Mouse (Mus musculus) adrenal gland, postnatal 14 days (tissue): ENCODE measurements around the gene Fam241a. TPM values are rescaled to one million over a fixed set of nuclear protein-coding genes. Genes with fewer than 3 reads are reported as not detected.

Experiments used
- DNase-seq: peaks from one replicate; pipeline ENCODE4 v3.0.0; 2021; ENCODE audit warnings: mixed read lengths
- long read RNA-seq, 2 experiments: library from polyadenylated mRNA; stranded (forward); transcript quantifications; one replicate each; pipeline ENCODE4 v2.0.0; 2021
- total RNA-seq: library from RNA; stranded (reverse); gene quantifications from 2 replicates; pipeline ENCODE4 v1.2.3, GENCODE M21; 2021

Gene Fam241a
- total RNA-seq = 7.4 and 7.8 TPM in 2 replicates
- long read RNA-seq, experiment 1, transcript Fam241a-202 (2 exons, 2,234 nt) = major isoform, 10 of 11 reads
- long read RNA-seq, experiment 1, partial matches to known transcripts = 0 of 11 reads
- long read RNA-seq, experiment 1, other reads (novel, unspliced or antisense) = 1 of 11 reads
- long read RNA-seq, experiment 2, transcript Fam241a-202 (2 exons, 2,234 nt) = major isoform, 11 of 14 reads
- long read RNA-seq, experiment 2, partial matches to known transcripts = 1 of 14 reads
- long read RNA-seq, experiment 2, other reads (novel, unspliced or antisense) = 0 of 14 reads

DNA sequence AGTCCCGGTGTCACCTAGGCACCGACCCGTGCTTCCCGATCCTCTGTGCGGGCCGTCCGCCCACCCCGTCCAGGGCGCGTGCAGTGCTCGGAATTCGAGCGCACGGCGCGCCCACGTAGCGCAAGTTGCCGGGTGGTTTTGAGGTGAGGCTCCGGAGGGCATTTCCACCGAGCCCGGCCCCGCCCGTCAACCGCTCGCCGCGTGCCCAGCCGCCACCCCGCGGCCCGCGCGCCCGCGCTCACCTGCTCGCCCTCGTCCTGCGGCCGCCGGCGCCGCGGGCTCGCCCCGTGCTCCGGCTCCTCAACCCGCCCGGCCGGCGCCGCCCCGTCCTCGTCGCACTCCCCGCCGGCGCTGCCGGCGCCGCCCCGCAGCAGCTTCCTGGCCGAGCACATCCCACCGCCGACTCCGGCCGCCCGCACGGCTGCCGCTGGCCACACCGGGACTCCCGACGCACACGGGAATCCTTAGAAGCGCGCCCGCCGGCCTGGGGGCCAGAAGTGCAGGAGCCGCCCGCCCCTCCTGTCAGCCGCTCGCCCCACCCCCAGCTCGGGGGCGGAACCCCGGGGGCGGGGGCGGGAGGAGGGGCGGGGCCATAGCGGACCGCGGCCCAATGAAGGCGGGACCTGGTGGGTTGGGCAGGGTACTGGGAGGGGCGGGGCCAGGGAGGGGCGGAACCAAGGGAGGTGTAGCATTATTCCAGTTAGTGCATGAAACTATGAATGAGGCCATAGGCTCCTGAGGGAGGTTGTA is at the start of gene Fam241a:
Fam241a (minus strand) TSS at position 533 of the 750 bp plus-strand sequence.
- DNase-seq = peak; percentile 94

GRCm38 (mm10) chr3:127932453-127932852 is 36.3 kb upstream of the Fam241a start:
- no peak for DNase-seq

DNA sequence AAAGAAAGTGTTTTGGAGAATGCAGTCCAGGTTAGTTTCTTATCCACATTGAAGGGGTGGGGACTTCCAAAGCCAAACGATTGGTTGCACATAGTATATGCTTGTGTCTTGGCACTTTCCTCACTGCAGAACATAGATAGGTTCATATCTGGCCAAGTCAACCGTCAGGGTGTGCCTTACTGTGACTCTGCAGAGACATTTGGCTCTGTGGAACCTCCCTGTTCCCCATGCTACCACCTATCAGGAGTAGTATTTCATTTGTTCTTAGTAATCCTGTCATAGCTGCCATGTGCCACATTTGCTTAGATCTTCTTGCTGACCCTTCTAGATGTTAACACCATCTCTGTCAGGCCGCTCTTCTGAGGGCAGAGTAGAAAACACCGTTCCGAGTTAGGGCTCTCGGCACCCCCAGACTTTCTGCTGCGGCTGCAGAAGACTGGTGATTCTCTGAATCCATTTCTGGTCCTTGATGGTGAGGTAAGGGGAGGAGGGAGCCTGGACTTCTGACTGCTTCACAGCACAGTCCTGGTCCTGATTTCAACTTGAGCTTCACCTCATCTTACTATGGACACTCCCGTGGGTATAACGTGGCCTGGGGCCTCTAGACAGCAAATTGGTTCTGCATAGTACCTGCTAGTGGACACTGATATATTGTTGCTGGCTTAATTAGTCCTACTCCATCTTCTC is 34.3 kb upstream of the Fam241a start:
- no peak for DNase-seq

GRCm38 (mm10) chr3:127929921-127930320 is 33.8 kb upstream of the Fam241a start:
- DNase-seq = peak; percentile 12

DNA sequence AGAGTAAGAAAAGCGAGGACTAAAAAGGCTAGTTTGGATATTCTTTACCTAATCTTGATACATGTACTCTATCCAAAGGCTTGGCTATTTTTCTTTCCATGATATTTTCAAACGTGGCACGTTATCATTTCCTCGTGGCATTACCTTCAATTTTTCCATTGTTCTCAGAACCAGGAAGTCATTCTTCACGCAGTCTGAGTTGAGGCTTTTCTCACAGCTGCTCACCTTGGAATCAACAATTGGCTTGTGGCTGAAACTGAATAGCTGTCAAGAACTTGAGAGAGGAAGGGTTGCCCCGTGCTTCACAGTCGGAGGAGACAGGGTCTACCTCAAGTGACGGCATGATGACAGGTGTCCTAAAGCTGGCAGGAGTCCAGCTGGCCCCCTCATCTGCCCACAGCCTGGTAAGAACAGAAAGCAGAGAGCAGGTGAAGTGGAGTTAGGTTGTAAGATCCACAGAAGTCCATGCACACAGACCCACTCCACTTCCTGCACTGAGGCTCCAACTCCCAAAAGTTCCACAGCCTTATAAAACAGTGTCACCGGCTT is 30.6 kb upstream of the Fam241a start:
- DNase-seq = no peak

DNA sequence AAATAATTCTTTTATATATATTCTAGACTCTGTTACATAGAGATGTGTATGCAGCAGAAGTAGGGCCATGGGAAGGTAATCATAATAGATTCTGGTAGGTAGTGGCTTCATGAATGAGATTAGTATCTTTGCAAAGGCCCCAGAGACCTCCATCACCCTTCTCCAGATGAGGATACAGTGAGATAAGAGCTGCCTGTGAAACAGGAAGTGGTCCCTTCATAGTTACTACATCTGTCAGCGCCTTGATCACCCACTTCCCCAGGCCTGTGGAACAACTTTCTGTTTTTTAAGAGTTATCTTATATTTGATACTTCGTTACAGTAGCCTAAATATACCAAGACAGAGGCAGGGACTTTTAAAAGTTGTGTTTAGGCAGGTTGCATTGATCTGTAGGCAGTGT is 28.3 kb upstream of the Fam241a start:
- DNase-seq = no peak

DNA sequence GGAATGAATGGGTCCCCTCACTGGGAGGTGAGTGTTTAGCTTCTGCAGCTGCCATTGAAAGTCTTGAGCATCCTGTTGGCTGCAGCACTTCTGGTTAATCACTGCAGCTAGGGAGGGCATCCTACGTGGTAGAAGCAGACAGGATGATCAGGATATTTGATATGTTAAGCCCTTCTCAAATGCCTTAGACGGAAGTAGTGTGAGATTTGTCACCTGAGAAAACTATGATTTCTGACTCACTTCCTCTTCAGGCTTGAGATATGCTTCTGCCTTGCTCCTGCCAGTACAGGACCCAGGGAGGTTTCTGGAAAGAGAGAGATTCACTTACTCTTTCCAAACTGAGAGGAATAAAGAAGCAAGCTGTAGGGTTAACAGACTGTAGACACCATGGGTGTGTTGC is 27.1 kb upstream of the Fam241a start:
- DNase-seq = no peak

DNA sequence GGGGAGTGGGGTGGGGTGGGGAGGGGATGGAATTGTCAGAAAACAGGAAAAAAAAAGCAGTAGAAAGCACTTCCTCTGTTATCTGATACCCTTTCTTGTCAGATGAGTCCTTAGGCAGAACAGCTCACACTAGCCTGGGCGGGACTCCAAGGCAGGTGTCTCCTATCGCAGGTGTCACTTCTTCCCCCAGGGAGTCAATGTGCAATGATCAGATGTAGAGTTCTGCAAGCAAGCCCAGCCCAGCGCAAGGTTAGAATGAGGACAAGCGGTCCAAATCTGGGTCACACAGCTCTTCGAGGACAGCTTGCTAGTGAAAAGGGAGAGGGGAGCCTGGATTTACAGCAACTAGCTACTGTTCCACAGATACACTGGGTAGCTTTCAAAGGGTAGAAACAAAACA is 26.0 kb upstream of the Fam241a start:
- no peak for DNase-seq

- DNase-seq = no peak
Observed at GRCm38 (mm10) chr3:127917999-127918661, 22.0 kb upstream of the Fam241a start.

GRCm38 (mm10) chr3:127917549-127917948 is 21.4 kb upstream of the Fam241a start:
- no peak for DNase-seq

- no peak for DNase-seq
Observed at GRCm38 (mm10) chr3:127915656-127916334, 19.7 kb upstream of the Fam241a start.

DNA sequence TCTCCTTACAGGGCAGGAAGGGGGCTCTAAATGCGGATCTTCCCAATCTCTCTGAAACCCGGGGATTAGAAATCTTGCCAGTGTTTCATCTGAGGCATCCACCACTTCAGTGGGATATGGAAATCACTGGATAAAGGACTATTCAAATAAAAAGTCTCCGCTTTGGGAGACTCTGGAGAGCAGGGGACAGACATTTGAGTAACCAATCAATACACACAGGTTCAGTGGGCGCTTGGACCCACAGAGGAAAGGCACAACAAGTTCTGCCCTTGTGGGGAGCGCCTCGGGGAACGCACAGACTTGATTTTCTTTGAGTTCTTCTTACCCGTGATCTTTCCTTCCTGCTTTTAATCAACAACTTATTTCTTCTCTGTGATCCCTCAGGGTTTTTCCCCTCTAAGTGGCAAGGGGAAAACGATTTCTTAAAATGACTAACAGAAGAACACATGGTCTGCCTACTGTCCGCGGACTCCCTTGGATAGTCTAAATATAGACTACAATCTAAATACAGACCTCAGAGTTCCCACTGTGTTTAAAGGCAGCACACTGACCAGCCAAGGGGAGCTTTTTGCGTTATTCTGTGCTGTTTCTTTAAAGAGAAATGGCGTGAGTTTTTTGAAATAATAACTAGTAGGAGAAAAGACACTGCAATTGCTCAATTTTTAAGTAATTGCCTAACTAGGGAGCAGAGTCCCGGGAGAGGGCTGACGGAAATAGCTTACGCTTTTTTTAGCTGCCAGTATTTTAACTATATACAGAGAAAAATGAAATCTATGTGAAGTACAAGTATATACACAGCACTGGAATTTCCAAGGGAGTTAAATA is 18.0 kb upstream of the Fam241a start:
- peak; percentile 26 for DNase-seq

- no peak for DNase-seq
Observed at GRCm38 (mm10) chr3:127909941-127910340, 13.8 kb upstream of the Fam241a start.

DNA sequence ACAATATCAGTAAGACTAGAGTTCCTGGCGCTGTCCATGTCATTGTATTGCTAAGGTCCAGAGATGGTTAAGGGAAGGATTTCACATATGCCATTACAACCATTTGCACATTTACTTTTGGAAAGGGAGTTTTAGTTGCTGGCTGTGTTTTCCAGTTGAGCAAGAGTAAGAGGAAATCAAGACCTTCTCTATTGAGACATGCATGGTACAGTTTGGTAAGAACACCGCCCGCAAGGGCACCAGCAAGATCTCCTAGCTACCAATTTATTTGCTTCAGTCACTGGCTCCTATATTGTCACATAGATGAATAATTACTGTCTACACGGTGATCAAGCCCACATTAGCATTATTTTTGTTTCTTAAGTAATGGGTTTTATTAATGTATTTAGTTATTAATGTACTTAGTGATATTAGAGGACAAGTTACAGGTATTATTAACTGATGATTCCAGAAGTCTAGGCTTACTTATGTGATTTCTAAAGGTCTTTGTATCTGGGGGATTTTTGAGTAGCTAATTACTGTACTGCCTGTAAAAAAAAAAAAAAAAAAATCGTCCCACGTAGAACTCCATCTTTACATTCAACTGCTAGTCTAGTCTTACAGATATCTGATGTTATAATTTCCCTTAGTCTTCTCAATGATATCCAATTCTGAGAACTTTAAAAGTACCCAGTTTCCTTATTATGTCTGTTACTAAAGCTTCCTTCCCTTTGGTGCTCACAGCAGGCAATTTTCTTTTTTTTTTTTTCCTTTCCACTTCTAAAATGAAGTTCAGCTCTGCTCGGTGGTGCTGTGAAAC is 944 bp downstream of the Fam241a start:
- no peak for DNase-seq

DNA sequence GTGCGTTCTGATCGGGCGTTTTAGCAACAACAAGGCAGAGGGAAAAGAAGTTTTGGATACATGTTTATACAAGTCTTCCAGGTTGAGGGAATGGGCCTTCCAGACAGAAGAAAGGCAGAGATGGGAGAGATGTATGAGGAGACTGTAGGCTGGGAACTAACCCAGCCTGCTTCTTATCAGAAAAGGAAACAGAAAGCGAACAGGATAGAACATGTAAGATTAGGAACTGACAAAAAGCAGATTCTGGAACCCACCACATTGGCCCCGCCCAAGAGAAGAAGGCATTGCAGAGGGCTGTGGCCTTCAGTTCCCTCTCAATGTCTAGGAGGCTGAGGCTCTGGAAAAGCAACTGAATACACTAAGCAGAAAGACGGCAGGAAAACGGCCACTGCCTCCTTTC is 2.2 kb downstream of the Fam241a start:
- no peak for DNase-seq

GRCm38 (mm10) chr3:127891906-127892305 is 4.2 kb downstream of the Fam241a start:
- no peak for DNase-seq

DNA sequence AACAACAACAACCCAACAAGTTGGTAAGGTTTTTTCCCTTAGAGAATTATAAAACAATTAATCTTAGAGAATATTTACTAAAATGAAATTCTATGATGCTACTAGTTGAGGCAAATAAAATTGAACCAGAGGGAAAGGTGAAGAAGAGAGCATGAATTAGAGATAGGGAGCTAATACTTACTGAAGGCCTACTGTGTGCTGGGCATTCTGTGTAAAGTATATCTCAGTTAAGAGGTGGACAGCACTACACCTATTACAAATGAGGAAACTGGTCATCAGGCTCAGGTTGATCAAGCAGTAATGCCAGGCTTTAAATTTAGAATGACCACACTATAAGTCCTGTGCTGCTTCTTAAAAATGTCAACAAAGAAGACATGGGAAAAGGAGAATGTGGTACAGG is 6.1 kb downstream of the Fam241a start:
- no peak for DNase-seq

DNA sequence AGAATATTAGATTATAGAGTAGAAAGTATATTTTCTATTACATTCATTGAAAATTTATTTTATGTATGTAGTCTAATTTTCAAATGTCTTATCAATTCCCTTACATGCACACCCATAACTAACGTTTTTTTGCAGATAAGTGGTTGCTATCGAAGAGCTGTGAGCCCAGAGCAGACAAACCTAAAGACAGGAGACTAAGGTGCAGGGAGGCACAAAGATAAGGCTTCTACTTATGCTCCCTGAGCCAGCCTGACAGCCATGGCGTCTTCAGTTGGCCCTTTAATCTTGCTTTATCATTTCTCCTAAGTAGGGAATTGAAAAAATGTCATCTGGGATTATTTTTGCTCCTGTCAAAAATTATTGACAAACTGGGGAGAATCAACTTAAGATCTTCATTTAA is 6.6 kb downstream of the Fam241a start:
- DNase-seq = no peak

DNA sequence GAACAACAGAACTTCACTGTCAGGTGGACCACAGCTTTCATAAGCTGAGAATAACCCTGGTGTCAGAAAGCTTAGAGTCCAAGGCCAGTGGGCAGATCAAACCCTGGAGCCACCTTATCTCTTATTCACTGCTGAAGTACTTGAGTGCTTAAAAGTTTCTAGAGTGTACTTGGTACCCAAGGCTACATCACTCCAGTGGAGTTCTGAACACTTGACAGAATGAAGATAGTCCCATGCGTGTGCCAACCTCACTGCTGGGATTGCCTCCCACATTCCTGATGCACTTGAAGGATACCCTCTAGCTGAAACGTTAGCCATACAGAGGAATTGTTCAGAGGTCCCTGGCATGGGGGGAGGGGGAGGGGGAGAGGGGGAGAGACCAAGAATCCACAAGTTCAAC is 14.4 kb downstream of the Fam241a start:
- no peak for DNase-seq

- DNase-seq = no peak
Observed at GRCm38 (mm10) chr3:127879968-127880367, 16.2 kb downstream of the Fam241a start.
